Mouse (Mus musculus): ENCODE results near the gene U2surp.
"Not testable (repeated sequence)": the region's sequence is repeated elsewhere in the genome, so short reads cannot be mapped to it uniquely, and the experiment has no call there.

U2surp gene

GRCm38 (mm10) chr9:95539176-95539800, 27.5 kb upstream of the U2surp start:
- no peak for DNase-seq (ENCODE audit: low read depth)

- DNase-seq (ENCODE audit: low read depth), result peak; percentile 10
Observed at GRCm38 (mm10) chr9:95533817-95534216, 22.0 kb upstream of the U2surp start.

GRCm38 (mm10) chr9:95531144-95531543, 19.3 kb upstream of the U2surp start:
- DNase-seq (ENCODE audit: low read depth), result no peak

GRCm38 (mm10) chr9:95527676-95528075, 15.9 kb upstream of the U2surp start:
- no peak for DNase-seq (ENCODE audit: low read depth)

GRCm38 (mm10) chr9:95525961-95526360, 14.2 kb upstream of the U2surp start:
- DNase-seq (ENCODE audit: low read depth), result no peak

- DNase-seq (ENCODE audit: low read depth), result no peak
Observed at GRCm38 (mm10) chr9:95525376-95525775, 13.6 kb upstream of the U2surp start.

- no peak for DNase-seq (ENCODE audit: low read depth)
Observed at GRCm38 (mm10) chr9:95522561-95522960, 10.8 kb upstream of the U2surp start.

GRCm38 (mm10) chr9:95521566-95521965, 9.8 kb upstream of the U2surp start:
- no peak for DNase-seq (ENCODE audit: low read depth)

- no peak for DNase-seq (ENCODE audit: low read depth)
Observed at GRCm38 (mm10) chr9:95521031-95521430, 9.2 kb upstream of the U2surp start.

- no peak for DNase-seq (ENCODE audit: low read depth)
Observed at GRCm38 (mm10) chr9:95520563-95520962, 8.8 kb upstream of the U2surp start.

- DNase-seq (ENCODE audit: low read depth), result not testable (repeated sequence)
Observed at GRCm38 (mm10) chr9:95514361-95514760, 2.6 kb upstream of the U2surp start.

GRCm38 (mm10) chr9:95513776-95514175, 2.0 kb upstream of the U2surp start:
- no peak for DNase-seq (ENCODE audit: low read depth)

- DNase-seq (ENCODE audit: low read depth), result peak; percentile 16
Observed at GRCm38 (mm10) chr9:95512331-95513030, 685 bp upstream of the U2surp start.

GRCm38 (mm10) chr9:95510693-95511404, 947 bp downstream of the U2surp start:
- DNase-seq (ENCODE audit: low read depth), result peak; percentile 23

GRCm38 (mm10) chr9:95505666-95506065, 6.1 kb downstream of the U2surp start:
- no peak for DNase-seq (ENCODE audit: low read depth)

GRCm38 (mm10) chr9:95499848-95500247, 11.9 kb downstream of the U2surp start:
- no peak for DNase-seq (ENCODE audit: low read depth)

- no peak for DNase-seq (ENCODE audit: low read depth)
Observed at GRCm38 (mm10) chr9:95495038-95495437, 16.8 kb downstream of the U2surp start.

GRCm38 (mm10) chr9:95493393-95493792, 18.4 kb downstream of the U2surp start:
- DNase-seq (ENCODE audit: low read depth), result peak; percentile 12

GRCm38 (mm10) chr9:95490003-95490402, 21.8 kb downstream of the U2surp start:
- DNase-seq (ENCODE audit: low read depth), result no peak

- DNase-seq (ENCODE audit: low read depth), result no peak
Observed at GRCm38 (mm10) chr9:95488861-95489260, 22.9 kb downstream of the U2surp start.

- no peak for DNase-seq (ENCODE audit: low read depth)
Observed at GRCm38 (mm10) chr9:95479981-95480380, 31.8 kb downstream of the U2surp start.

- no peak for DNase-seq (ENCODE audit: low read depth)
Observed at GRCm38 (mm10) chr9:95478443-95478842, 33.4 kb downstream of the U2surp start.

- peak; percentile 52 for DNase-seq (ENCODE audit: low read depth)
Observed at GRCm38 (mm10) chr9:95472926-95473325, 38.9 kb downstream of the U2surp start.
